Mouse (Mus musculus) neural tube, embryonic 11.5 days (tissue): Measurements from ENCODE around the gene Mal. TPM values are rescaled to one million over a fixed set of nuclear protein-coding genes. Genes with fewer than 3 reads are reported as not detected.

ENCODE experiments used
- ATAC-seq: fragments of 200-750 bp; cut with Nextera tagmentation; 2 replicates; pipeline ENCODE4 v1.8.0; 2017; ENCODE audit warnings: moderate number of reproducible peaks, mild to moderate bottlenecking, moderate TSS enrichment, moderate library complexity; ENCODE audit not compliant: insufficient read depth, low FRiP score, low TSS enrichment
- DNase-seq: peaks from one replicate; pipeline ENCODE4 v3.0.0-alpha.2; 2015; ENCODE audit warnings: low spot score
- H3K27ac ChIP-seq: fragments of 300-500 bp; sonication (generic); 2 replicates; pipeline ENCODE4 v1.5.1; 2014; ENCODE audit warnings: low read depth, mild to moderate bottlenecking, low read length
- H3K27me3 ChIP-seq: fragments of 300-500 bp; sonication (generic); 2 replicates; pipeline ENCODE4 v1.6.1; 2014; ENCODE audit warnings: mild to moderate bottlenecking, low read length, mixed read lengths; ENCODE audit not compliant: control insufficient read depth, insufficient read depth
- H3K36me3 ChIP-seq: fragments of 300-500 bp; sonication (generic); 2 replicates; pipeline ENCODE4 v1.6.1; 2014; ENCODE audit warnings: mild to moderate bottlenecking, low read length, moderate library complexity, mixed read lengths; ENCODE audit not compliant: control insufficient read depth, insufficient read depth
- H3K4me1 ChIP-seq: fragments of 300-500 bp; sonication (generic); 2 replicates; pipeline ENCODE4 v1.6.1; 2014; ENCODE audit warnings: low read length, mixed read lengths; ENCODE audit not compliant: control insufficient read depth, insufficient read depth
- H3K4me2 ChIP-seq: fragments of 300-500 bp; sonication (generic); 2 replicates; pipeline ENCODE4 v1.6.1; 2014; ENCODE audit warnings: low read depth, mild to moderate bottlenecking, moderate library complexity
- H3K4me3 ChIP-seq: fragments of 300-500 bp; sonication (generic); 2 replicates; pipeline ENCODE4 v1.5.1; 2014; ENCODE audit warnings: low read depth, low read length
- H3K9ac ChIP-seq: fragments of 300-500 bp; sonication (generic); 2 replicates; pipeline ENCODE4 v1.6.1; 2014; ENCODE audit warnings: mild to moderate bottlenecking, low read length
- H3K9me3 ChIP-seq: fragments of 300-500 bp; sonication (generic); 2 replicates; pipeline ENCODE4 v1.6.1; 2016; ENCODE audit warnings: low read length; ENCODE audit not compliant: control insufficient read depth
- WGBS: fragments of 180-500 bp; shearing (Covaris S2); extraction: QIAGEN DNeasy Blood & Tissue Kit; methylation state at CpG from one replicate; pipeline ENCODE4 v1.1.7; 2014; 5-methylcytosine and 5-hydroxymethylcytosine counted together
- polyA plus RNA-seq: library from polyadenylated mRNA; unstranded; fragments of >200 nt; fragmentation: Nextera tagmentation; extraction: Ambion mirVana; gene quantifications from 2 replicates; pipeline ENCODE4 v1.2.1, GENCODE M21; 2014

The Mal gene
- polyA plus RNA-seq, 1 experiment from 2014 or later, result 1.2 TPM

DNA sequence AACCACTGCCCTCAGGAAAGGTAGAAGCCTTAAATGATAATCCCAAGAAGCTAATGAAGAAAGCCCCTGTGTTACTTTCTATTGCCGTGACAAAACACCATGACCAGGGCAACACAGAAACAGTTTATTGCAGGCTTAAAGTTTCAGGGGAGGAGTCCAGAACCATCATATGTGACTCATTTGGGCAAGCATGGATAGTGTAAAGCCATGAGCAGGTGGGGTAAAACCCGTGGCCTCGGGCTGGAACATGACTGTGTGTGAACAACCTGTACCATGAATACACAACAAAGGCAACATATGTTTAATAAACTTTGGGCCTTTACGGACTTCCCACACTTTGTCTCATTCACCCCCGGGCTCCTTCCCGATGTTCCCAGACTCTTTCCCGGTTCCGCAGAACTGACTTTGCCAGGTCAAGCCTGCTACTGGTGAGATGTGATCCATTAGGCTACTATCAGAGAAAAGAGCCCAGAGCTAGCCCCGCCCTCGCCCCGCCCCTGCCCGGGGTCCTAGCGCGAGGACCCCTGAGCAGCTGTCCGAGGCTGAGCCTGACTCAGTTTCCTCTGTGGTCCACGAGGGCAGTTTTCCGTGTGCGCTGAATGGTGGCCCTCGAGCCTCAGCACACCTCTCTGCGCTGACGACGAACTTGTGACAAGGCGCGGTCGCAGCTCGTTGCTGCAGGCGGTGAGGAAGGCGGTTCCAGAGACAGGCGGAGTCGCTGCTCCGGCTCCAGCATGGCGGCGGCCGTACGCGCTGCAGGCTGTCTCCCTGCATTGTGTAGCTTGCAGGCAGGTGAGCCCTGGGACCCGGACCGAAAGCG lies 69.6 kb downstream of the Mal start, which contains the start of the genes Zfp661 and Mrps5:
Zfp661 (minus strand) TSS at position 401 of the 820 bp plus-strand sequence.
Mrps5 (plus strand) TSS at position 529 of the 820 bp plus-strand sequence.
- no peaks in the 10 kb centered on the region for H3K9me3 ChIP-seq
- DNase-seq, result peak; percentile 91
- no peaks in the 10 kb centered on the region for H3K36me3 ChIP-seq
- ATAC-seq, result peak; percentile 83
- no peaks in the 10 kb centered on the region for H3K27me3 ChIP-seq
- peak within 1 kb of the TSS; percentile 62 for H3K4me2 ChIP-seq
- H3K27ac ChIP-seq, result peak within 1 kb of the TSS; percentile 69
- H3K4me1 ChIP-seq, result 0 out of 2 replicates have a peak, but pooled peaks cover 6% of the 10 kb centered on the region
- 6% methylated on average over 37 of the region's 39 CpGs for WGBS
- peak within 1 kb of the TSS; percentile 56 for H3K4me3 ChIP-seq
- peak within 1 kb of the TSS; percentile 88 for H3K9ac ChIP-seq

DNA sequence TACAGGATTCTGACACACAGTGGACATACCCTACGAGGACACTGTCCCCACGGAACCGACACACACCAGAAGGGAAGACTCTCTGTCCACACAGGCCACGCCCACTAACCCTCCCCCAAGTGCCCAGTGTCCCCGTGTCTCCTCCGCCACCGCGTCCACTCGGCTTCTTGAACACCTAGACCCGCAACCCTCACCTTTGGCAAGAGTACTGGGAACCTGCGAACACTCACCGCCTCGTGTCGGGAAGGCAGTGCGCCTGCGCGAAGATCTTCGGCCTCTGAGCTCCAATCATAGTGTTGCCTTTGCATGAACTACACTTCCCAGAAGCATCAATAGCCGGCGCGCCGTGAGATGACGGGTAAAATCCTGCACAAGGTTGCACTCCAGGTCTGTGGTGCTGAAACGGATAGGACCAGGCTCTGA lies 72.0 kb downstream of the Mal start:
- under 1% methylated on average over 24 of the region's 24 CpGs for WGBS
- H3K4me1 ChIP-seq, result 0 out of 2 replicates have a peak, but pooled peaks cover 6% of the 10 kb centered on the region
- ATAC-seq, result peak; percentile 81

More for the DNA sequence above, 72.0 kb downstream of the Mal start:
- no peaks in the 10 kb centered on the region for H3K9me3 ChIP-seq
- H3K4me3 ChIP-seq, result peak overlapping the region; percentile 52
- peak overlapping the region; percentile 55 for H3K4me2 ChIP-seq
- H3K27me3 ChIP-seq, result no peaks in the 10 kb centered on the region
- peak; percentile 92 for DNase-seq
- no peak overlapping the region for H3K27ac ChIP-seq
- 0 out of 2 replicates have a peak, but pooled peaks cover 3% of the 10 kb centered on the region for H3K36me3 ChIP-seq
- H3K9ac ChIP-seq, result peak overlapping the region; percentile 61

Other genes starting within 250 kb of the Mal start
- gene Gpat2, start 231.5 kb downstream of the Mal start, polyA plus RNA-seq, result 0.08 TPM in 1 of 2 replicates, not detected in the other
- gene Fahd2a, start 212.1 kb downstream of the Mal start, polyA plus RNA-seq, result 22.7 and 24.8 TPM in 2 replicates
- 3.1 and 3.4 TPM in 2 replicates for gene Kcnip3, start 134.6 kb downstream of the Mal start, polyA plus RNA-seq
- gene Prom2, start 115.2 kb downstream of the Mal start, polyA plus RNA-seq, result 0.62 and 0.89 TPM in 2 replicates
- gene Zfp661, start 69.6 kb downstream of the Mal start, polyA plus RNA-seq, result 8.7 and 9.8 TPM in 2 replicates
- gene Mrps5, start 69.5 kb downstream of the Mal start, polyA plus RNA-seq, result 149 and 154 TPM in 2 replicates
- gene Mall, start 73.2 kb upstream of the Mal start, polyA plus RNA-seq, result 2.0 and 2.2 TPM in 2 replicates
- 23.2 and 25.6 TPM in 2 replicates for gene Nphp1, start 132.2 kb upstream of the Mal start, polyA plus RNA-seq
- gene Mtln, start 135.8 kb upstream of the Mal start, polyA plus RNA-seq, result 25.2 and 25.7 TPM in 2 replicates
- gene Bub1, start 175.2 kb upstream of the Mal start, polyA plus RNA-seq, result 35.5 TPM in 2 replicates
- 0.09 TPM in 1 of 2 replicates, not detected in the other for gene Acoxl, start 182.2 kb upstream of the Mal start, polyA plus RNA-seq